Mouse (Mus musculus): Measurements from ENCODE around the gene Btbd10. TPM values are rescaled to one million over a fixed set of nuclear protein-coding genes. Genes with fewer than 3 reads are reported as not detected.

Gene Btbd10
- polyA plus RNA-seq (2017; shearing (Covaris generic)), result 22.7 TPM

DNA sequence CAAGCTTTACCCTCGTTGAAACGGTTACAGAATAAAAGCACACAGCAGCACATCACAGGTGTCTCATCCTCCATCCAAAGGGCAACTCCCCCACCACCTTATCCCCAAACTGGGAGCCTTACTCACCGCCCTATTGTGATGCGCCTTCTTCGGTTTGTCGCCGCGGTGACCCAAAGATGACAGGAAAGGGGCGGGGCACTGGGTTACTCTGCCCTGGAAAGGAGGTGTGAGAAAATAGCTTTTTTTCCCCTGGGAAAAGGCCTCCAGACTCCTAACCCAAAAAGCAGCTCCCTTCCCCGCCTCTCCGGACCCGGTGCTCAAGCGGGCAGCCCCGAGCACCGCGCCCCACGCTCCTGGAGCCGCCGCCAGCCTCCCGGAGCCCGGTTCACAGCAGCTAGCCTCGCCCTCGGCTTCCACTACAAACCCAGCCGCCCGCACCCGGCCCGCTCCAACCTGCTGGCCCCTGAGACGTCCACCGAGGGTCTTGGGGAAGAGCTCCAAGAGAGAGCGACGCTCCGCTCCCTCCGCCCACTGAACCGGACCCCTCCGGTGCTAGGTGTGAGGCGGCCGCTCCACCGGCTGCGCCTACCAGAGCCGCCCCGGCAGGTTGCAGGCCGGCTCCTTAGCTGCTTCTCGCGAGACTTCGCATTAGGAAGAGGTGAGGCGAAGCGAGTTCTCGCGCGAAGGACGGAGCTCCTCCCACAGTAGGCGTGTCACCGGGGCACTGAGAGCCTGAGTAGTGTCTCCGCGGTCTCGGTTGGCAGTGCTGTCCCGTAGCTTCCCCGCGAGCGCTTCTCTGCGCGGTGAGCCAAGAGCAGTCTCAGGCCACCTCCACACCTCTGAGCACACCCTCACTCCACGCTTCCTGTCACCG lies at the start of gene Btbd10:
Gene Btbd10 (minus strand): TSS at position 647 of the 874 bp plus-strand sequence.

GRCm38 (mm10) chr7:113388470-113388869 lies 19.3 kb upstream of the Btbd10 start, which contains the start of gene Pth:
Pth (minus strand) TSS chr7:113388570.

Other genes starting within 250 kb of the Btbd10 start
- gene Arntl, start 161.9 kb downstream of the Btbd10 start, polyA plus RNA-seq (2017; shearing (Covaris generic)), result 18.1 TPM
- not detected for gene Pth, start 19.2 kb upstream of the Btbd10 start, polyA plus RNA-seq (2017; shearing (Covaris generic))
- gene Far1, start 144.4 kb upstream of the Btbd10 start, polyA plus RNA-seq (2017; shearing (Covaris generic)), result 74.6 TPM

Data from CD4-positive, CD25-positive, alpha-beta regulatory T cell, adult 9 weeks (primary cell).